Mouse (Mus musculus) layer of hippocampus, postnatal 10 days (tissue): ENCODE measurements at regions not wholly inside any gene's neighbourhood (a gene's known extent, or its start where the extent isn't known, plus 50 kb on each side); places are given as distances from the start of the nearest gene placed in this dataset.
A peak's percentile ranks its signal among the peaks of the same experiment; 100 is the strongest.

Experiments
- DNase-seq, 2 experiments: peaks; one replicate each; pipeline ENCODE4 v3.0.0; 2021; ENCODE audit warnings: low spot score in 2 of 2

DNA sequence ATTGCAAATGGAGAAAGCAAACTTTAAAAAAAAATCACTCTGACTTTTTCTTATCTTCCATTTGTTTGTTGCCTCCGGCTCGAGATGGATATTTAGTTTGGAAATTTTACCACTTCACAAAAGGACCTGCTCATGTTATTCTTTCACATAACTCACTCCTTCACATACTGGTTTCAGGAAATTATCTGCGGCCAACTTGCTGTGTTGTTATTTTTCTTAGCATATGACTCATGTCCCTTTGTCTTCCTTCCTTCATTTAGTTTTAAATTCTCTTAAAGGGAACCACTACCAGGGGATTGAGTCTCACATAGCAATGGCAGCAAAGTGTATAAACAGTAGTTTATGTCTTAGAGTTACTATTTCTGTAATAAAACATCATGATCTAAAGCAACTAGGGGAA lies 217.8 kb downstream of the Ahr start:
- DNase-seq, result no peak

DNA sequence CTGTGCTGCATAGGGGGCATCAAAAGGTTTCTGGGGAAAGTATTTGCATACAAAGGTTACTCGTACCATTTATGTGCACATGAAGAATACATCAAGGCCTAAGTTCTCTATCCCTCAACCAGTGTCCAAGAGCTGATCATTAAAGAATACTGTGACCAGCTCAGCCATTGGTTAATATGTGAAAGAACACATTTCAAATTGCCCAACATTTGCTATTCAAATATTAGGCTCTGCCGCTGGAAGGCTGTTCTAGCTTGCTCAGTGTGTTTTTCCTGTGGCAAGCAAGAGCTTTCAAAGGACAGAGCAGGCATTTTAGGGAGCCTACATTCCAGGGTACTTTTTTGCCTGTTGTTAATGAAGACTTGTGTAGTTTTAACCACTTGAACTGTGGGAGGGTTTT lies 220.8 kb downstream of the Ahr start:
- DNase-seq, result no peak

DNA sequence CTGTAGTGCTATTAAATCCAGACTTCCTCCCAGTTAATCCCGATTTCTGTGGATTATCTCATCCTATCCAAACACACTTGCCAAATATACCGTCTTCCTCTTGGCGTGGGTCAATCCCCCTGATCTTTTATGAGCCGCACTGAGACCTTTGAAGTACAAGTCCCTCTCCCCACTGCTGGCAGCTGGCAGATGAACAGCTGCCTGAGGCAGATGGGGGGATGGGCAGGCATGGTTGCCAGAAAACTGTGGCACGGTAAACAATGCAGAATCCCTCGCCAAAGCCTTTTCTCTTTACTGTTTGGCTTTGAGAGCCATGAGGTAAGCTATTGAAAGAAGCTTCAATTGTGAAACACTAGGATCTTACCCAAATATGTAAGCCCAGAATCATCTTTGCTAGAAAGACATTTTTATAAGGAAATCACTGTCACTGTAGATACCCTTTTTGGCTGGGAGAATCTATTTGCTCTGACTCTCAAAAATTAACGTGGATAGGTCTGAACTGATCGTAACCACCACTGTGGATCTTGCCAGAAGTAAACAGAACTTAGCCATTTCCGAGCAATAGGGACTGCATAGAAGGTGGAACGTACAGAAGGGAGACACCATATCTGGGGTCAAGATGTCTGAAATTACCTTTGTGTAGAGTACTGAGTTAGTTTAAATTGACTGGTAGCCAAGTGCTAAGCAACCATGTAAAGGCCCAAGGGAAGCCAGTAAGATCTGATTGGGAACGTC lies 221.5 kb downstream of the Ahr start:
- peak; percentile 48 to 49 for DNase-seq

DNA sequence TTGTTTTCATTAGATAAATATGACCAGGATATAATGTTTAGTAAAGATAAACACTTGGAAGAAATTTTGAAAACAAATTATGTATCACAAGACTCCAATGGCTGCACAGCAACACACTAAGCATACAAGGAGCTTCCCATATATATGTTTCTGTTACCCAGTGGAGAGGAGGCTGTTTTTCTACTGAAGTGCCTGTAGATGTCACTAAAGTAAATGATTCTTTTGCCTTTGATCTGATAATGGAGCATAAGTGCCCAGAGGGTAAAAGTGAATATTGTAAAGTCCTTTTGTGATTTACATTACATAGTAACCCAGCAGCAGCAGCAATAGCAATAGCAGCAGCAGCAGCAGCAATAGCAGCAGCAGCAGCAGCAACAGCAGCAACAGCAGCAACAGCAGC lies 226.3 kb downstream of the Ahr start:
- no peak for DNase-seq

DNA sequence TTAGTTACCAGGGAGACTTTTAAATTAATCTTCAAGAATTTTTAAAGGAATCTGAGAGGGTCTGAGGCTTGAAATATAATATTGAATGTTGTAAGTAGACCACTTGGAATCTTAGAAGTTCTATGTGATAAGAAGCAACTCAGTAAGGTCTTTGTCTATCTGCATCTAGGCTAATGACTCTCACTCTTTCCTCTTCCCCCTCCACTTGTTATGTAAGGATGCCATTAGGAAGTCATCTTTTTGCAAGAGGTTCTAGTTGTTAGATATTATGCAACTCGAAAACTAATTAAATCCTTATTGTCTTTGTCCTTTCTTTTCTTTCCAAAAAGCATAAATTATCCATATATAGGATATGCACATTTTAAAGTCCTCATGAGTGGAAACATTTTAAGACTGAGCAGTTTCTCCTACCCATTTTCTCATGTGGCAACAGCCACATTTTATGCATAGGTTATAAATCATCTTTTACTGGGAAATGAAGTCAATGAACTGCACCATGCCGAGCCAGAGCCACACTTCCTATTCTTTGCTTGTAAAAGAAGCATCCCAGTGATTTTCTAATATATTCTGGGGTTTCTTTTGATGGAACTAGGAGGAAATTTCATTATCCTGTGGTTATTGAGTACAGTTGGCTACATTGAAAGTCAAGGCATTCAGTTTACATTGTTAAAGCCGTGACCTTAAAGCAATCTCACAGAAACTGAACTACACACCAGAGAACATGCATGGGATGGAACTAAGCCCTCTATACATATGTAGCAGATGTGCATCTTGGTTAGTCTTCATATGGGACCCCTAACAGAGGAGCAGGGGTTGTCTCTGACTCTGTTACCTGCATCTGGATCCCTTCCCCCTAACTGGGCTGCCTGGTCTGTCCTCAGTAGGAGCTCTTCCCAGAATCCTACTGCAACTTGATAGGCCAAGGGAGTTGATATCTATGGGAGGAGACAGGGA lies 230.8 kb downstream of the Ahr start:
- DNase-seq, result no peak

DNA sequence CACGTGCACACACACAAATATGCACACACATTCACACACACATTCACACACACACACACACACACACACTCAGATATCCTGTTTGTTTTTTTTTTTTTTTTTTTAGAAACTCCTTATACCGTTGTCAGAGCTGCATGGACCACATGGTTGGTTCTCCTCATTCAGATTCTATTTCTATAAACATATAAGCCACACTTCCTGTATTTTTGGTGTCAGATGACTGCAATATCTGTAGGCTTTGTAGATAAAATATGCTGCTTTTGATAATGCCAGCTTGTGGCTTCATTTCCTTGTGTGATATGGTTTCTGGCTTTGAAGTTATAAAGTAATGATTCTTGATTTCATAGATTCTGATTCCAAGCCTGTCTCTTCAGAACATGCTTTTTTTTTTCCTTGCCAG lies 231.7 kb downstream of the Ahr start:
- no peak for DNase-seq

DNA sequence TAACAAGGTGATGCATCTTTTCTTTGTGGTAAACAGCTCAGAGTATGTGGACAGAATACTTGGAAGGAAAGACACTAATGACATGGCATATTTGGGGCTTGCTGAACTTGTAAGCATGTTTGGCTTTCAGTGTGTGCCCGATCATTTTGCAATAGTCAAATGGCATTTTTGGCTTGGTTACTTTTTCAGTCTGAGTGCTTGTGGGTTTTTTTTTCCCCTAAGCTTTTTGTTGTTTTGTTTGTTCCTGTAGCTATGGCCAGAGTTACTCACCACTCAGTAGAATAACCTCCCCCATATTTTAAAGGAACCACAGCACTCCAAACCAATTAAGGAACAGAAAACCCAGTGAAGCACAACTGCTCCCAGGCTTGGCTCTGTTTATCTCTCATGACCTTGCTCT lies 240.2 kb downstream of the Ahr start:
- DNase-seq, result no peak

DNA sequence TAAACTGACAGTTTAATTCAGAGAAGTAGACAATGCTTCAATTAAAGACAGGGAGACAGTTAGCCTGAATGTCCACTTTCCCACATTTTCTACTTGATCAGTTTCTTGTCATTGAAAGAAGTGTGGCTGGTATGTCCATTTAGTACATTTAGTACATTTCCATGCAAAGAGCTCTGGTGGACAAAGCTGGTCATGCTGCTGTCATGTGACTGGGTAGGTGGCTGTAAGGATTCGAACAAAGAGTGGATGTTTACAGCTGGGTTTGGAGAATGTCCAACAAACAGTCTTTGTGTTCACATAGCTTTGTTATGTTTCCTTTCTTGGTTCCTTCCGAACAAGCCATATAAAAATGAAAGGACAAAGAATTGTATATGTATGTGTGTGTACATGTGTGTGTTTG lies 241.3 kb downstream of the Ahr start:
- no peak for DNase-seq

DNA sequence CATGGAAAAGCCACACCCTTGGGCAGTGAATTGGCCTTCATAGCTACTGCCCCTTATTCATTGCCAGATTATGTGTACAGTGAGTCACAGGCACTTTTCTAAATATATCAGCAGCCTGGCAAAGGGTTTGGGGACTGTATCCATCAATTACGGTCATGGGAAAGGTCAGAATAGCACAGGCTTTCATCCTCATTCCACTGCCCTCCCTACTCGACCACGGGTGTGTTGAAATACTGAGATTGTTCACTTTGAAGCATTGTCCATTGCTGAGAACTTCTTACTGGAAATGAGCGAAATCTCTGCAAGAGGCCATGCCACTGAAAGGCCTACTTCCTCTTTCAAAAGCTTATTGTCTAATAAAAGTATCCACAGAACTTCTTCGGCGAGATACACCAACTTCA lies 242.9 kb downstream of the Ahr start:
- DNase-seq, result no peak

DNA sequence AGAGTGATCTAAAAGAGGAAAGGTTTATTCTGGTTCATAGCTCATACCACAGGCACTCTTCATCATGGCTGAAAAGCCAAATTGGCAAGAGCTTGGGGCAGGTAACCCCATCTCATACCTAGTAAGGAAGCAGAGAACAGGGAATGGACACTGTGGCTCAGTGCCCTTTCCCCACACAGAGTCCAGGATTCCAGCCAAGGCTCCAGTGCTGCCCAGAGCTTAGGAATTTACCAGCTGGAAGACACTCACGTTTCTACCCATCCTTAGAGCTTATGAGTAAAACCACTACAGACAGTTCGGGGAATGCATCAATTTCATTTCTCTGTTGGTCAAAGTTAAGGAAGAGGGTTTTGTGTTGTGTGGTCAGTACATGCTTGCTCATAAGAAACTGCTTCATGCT lies 241.0 kb downstream of the Snx13 start:
- no peak for DNase-seq

DNA sequence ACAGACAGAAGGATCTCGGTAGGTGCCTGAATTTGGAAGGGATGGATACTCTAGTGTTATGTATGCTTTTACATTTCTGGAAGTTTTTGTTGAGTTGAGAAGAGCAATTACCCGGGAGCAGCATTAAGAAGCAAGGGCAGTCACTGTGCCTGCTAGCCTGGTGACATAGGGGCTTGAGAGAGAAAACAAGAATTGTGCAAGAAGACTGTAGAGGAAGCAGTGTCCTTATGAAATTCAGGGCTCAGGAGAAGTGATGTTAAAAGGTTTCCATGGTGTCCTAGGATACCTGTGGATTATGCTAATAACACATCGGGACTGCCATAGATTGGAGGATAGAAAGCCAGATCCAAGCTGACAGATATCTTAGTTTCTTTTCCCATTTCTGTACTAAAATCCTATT lies 240.6 kb downstream of the Snx13 start:
- no peak for DNase-seq

DNA sequence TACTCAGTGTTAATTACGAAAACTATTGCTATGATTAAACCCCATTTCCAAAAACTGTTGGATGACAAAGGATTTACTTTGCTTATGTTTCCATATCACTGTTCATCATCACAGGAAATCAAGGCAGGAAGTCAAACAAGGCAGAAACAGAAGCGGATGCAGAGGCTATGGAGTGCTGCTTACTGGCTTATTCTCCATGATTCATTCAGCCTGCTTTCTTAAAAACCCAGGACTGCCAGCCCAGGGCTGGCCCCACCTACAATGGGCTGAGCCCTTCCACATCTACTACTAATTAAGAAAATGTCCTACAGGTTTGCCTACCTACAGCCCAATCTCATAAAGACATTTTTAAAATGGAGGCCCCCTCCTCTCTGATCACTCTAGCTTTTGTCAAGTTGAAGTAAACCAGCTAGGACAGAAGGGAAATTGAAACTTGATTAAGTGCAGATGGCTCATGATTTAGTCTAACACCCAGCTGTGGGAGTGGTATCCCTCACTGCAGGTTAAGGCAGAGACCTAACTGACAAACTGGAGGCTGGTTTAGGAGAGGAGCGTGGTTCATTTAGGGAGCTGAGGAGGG lies 240.1 kb downstream of the Snx13 start:
- no peak for DNase-seq

DNA sequence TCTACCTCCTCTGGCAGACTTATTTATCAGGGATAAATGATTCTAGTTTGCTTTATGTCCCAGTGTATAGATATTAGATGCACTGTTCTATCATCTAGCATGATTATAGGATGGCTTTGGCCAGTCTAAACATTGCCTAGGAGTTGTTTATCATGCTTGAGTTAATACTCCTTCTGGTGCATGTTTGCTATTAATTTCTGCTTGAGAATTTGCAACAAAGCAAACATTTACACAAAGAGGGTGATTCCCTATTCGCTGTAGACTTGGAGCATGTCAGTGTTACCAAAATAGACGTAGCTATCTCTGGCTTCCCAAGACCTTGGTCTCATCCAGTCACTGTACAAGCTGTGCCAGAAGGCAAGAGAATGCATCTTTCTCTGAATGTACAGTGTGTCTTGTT lies 237.4 kb downstream of the Snx13 start:
- no peak for DNase-seq

DNA sequence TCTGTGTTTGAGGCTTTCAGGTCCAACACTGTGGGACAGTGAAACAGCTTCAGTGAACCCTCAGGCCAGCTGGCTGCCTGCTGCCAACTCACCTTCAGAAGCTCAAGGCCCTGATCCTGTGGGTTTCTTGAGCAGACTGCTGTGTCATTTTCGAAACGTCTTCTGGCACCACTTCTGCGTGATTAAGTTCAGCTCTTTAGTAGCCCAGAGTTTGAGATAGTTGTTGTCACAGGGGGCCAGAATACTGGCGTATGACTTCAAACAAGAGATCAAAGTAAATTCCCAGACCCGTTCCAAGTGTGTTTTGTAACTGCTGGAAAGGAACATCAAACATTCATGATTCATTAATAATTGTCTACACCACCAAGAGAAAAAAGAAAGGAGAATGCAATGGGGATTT lies 236.9 kb downstream of the Snx13 start:
- DNase-seq, result no peak

DNA sequence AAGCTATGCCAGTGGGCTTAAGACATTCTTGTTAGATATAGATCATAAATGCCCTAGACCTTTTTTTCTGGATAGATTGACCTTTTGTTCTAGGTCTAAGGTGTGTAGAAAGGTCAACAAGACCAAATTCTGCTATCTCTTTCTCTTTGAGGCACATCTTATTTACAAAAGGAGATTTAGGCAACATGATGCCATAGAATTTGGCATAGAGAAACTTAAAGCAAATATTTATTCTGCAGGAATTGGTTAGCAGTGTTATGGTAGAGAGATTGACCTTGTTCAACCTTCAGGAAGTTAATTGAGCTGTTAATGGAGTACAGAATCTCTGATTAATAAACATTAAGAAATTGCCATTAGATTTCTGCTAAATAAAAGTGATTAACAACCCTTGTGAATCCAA lies 236.4 kb downstream of the Snx13 start:
- no peak for DNase-seq

DNA sequence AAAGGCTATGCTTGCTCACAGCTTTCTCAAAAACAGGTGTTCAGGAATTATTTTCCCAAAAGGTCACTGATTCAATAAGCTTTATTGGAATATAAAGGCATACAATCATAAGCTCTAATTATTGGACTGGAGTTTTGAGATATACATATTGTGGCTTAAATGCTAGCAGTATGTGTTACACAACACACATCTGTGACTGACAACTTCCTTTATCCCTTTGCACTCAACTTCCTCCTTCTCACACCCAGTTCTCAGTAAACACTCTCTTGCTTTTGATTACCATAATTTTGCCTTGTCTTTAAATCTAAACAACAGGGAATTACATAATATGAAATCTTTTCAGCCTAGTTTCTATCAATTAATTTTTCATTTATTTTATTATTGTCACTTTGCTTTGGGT lies 222.5 kb downstream of the Snx13 start:
- no peak for DNase-seq

DNA sequence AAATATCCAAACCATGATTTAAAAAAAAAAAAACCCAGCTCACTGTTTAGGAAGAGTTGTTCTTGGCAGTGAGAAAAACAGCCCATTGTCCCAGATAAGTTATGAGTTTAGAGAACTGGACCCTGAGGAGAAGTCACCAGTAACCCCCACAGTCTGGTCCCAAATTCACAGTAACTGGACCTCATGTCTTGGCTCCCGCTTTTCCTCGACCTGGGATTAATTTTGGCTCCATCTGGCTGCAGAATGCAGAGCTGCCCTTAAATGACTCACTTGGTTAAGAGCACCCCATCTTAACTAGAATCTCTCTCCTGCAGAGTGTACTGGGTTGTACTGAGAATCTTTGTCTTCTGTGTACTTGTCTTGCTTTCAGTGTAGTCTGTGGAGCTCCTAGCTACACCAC lies 221.0 kb downstream of the Snx13 start:
- no peak for DNase-seq

DNA sequence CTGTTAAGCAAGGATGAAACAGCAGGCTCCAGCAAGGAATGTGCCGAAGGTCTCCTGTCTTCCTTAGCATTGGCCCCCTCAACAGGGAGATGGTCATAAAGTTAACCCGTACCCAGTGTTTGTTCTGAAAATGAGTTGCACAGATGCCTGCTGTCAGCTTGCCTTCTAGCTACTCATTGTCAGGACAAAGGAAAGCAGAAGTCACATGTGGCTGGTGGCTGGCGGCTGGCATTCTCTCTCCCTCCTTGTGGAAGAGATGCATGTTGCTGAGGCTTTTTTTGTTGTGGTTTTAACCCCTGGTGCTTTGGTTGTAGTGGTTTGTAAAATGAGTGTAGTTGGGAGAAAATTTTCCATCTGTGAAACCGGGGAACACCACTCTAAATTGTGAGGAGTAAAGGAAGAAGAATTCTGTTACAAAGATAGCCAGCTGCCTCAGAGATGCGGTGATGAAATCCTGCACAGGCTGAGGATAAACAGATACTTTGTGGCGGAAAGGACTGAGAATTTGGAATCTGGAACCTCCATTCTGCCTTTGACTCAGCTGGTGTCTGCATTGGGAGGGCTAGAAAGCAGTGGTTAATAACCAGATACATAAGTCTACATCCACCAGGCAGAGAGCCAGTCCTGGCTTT lies 220.2 kb downstream of the Snx13 start:
- no peak for DNase-seq

DNA sequence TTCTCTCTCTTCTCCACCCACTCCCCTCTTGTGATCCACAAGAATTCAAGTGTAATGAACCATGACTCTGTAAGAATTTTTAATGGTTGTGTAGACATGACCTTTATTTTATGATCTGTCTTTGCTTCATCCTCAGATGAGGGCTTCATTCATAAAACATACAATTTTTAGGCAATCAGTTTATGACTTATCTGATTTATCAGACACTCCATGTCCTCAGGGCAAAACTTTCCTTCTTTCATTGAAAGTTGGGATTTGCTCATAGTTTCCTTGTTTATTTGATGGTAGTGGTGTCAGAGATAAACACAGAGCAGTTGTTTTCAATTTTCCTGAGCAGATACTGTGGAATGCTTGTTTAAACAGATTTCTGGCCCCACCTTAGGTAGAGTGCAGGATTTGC lies 212.8 kb downstream of the Snx13 start:
- DNase-seq, result no peak

DNA sequence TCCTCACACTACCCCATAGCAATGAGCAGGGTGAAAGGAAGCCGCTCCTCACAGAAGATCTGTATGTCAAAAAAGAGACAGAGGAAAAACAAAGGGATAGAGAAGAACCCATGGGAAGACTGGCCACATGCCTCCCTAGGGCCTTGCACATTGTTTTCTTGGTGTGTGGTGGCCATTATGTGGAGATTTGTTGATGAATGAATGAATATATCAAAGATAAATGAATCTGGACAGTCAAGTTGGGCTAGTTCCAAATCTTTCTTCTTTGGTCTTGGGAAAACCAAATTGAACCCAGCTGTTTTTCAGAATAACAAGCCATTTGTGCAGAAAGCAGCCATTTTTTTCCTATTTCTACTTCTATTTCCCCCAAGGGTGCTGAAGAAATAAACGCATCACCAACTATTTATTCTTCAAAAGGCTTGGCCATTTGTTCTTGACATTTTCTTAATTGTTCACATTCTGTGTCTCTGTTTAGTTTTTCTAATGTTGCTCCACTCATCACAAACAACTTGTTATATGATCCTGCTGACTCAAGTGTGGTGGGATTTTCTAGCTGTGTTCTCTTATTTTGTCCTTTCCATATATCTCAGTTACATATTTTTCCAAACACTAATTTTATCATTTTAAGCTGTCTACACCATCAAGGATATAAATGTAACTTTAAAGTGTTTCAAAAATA lies 208.9 kb downstream of the Snx13 start:
- DNase-seq, result no peak

DNA sequence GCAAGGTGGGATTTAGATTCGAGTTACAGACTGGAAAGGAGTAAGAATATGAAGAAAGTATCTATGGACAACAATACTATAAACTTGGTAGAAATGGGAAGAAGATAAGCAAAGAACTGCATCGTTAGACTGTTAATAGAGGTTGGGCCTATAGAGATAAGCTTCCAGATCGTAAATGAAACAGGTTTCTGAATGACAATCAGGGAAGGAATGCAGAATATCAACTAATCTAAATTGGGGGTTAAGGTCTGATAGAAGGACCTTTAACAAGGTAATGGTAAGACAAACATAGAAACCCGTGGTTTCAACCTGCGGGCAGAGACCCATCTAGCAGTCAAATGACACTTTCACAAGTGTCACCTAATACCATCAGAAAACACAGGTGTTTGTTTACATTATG lies 201.5 kb downstream of the Snx13 start:
- no peak for DNase-seq
